18 mouse cellular contexts compared by ENCODE assay signal in genomic region chr9:57494970-57495369, GRCm38 (mm10). TPM values are rescaled to one million over a fixed set of nuclear protein-coding genes. Genes with fewer than 3 reads are reported as not detected.
"Had no signal": no experiment of that assay in that cellular context is flagged by ENCODE, and none has a peak within 500 bp of the region (broad histone marks: within the 10 kb centered on the region; RNA-seq: fewer than 3 reads in every experiment).

No protein-coding gene starts in this region.

- ATAC-seq: liver, postnatal 0 days; lung, postnatal 0 days; midbrain, embryonic 13.5 days; midbrain, embryonic 15.5 days had no signal

- H3K4me2 ChIP-seq: lung, embryonic 15.5 days; midbrain, embryonic 11.5 days; midbrain, embryonic 13.5 days; midbrain, embryonic 15.5 days; neural tube, embryonic 12.5 days had no signal

- DNase-seq: liver, postnatal 0 days; lung, adult 2 months; lung, postnatal 14 days; lung, postnatal 36 days; right cerebral cortex, postnatal 14 days; thymus, adult 2 months; thymus, postnatal 25 days; thymus, postnatal 4 days had no signal

- H3K4me1 ChIP-seq: lung, embryonic 15.5 days; megakaryocyte, embryonic 14.5 days had no signal

- H3K9me3 ChIP-seq: lung, embryonic 15.5 days; midbrain, embryonic 13.5 days; midbrain, embryonic 15.5 days; neural tube, embryonic 12.5 days had no signal

- H3K4me3 ChIP-seq: lung, embryonic 15.5 days; megakaryocyte, embryonic 14.5 days; midbrain, embryonic 13.5 days; midbrain, embryonic 15.5 days; neural tube, embryonic 12.5 days had no signal

- H3K27ac ChIP-seq: lung, embryonic 15.5 days; macrophage; midbrain, embryonic 13.5 days; midbrain, embryonic 15.5 days; neural tube, embryonic 12.5 days had no signal

- H3K36me3 ChIP-seq: lung, embryonic 15.5 days; midbrain, embryonic 13.5 days; midbrain, embryonic 15.5 days; neural tube, embryonic 12.5 days had no signal

- H3K9ac ChIP-seq: liver, postnatal 0 days; lung, embryonic 15.5 days; midbrain, embryonic 13.5 days; midbrain, embryonic 15.5 days; neural tube, embryonic 12.5 days had no signal

RNA-seq across cellular contexts. Expression of gene Rpp25, which starts 8.9 kb away (rescaled TPM):
- total RNA-seq: monocyte, adult 5-6 weeks; neutrophil, adult 5-6 weeks had no signal

RNA-seq across cellular contexts. Expression of gene Scamp5, which starts 27.1 kb away (rescaled TPM):
- total RNA-seq: monocyte, adult 5-6 weeks; neutrophil, adult 5-6 weeks had no signal
